7 mouse cellular contexts compared by ENCODE assay signal in genomic region chr11:77630257-77630670, GRCm38 (mm10). TPM values are rescaled to one million over a fixed set of nuclear protein-coding genes. Genes with fewer than 3 reads are reported as not detected.
DNase-seq lines count a peak whose midpoint lies in the region; ATAC-seq lines count a peak whose summit lies in the region.

No protein-coding gene starts in this region.

- H3K27ac ChIP-seq in intestine, embryonic 15.5 days, result no peak overlapping the region
- no peak overlapping the region for H3K27ac ChIP-seq in midbrain, embryonic 10.5 days (replicated peaks)

- intact Hi-C loops in left cerebral cortex, postnatal 36 days (cut with DNase I), result no loop called here

- WGBS in intestine, embryonic 15.5 days, result 11% methylated on average over 8 of the region's 8 CpGs
- WGBS in midbrain, embryonic 10.5 days, result 17% methylated on average over 8 of the region's 8 CpGs

- H3K9ac ChIP-seq in intestine, embryonic 15.5 days, result no peak overlapping the region

- H3K4me2 ChIP-seq in intestine, embryonic 15.5 days (replicated peaks), result peak overlapping the region; percentile 70

- peaks cover 3% of the 10 kb centered on the region; the same call in 1 of the 2 replicates for H3K4me1 ChIP-seq in intestine, embryonic 15.5 days (replicated peaks)
- H3K4me1 ChIP-seq in midbrain, embryonic 10.5 days, result peaks cover 21% of the 10 kb centered on the region

- no peaks in the 10 kb centered on the region for H3K36me3 ChIP-seq in intestine, embryonic 15.5 days
- no peaks in the 10 kb centered on the region for H3K36me3 ChIP-seq in midbrain, embryonic 10.5 days

- ATAC-seq in intestine, embryonic 15.5 days, result peak; percentile 78

- peak; percentile 79 for DNase-seq in adrenal gland, adult 2 months
- peak; percentile 93 for DNase-seq in embryo, embryonic 10.5 days (ENCODE audit: low spot score)
- peak; percentile 55 for DNase-seq in gastrocnemius, postnatal 25 days
- peak; percentile 67 to 81 for DNase-seq in left cerebral cortex, postnatal 36 days (ENCODE audit: low spot score in 2 of 2)
- peak; percentile 78 for DNase-seq in midbrain, embryonic 10.5 days (ENCODE audit: low spot score)
- peak; percentile 43 for DNase-seq in skeletal muscle tissue, adult 2 months (ENCODE audit: low read depth, low spot score)

- peak overlapping the region; percentile 31 for H3K4me3 ChIP-seq in intestine, embryonic 15.5 days (replicated peaks)
- H3K4me3 ChIP-seq in midbrain, embryonic 10.5 days, result peak overlapping the region; percentile 41

- no peaks in the 10 kb centered on the region for H3K27me3 ChIP-seq in intestine, embryonic 15.5 days (replicated peaks)
- H3K27me3 ChIP-seq in midbrain, embryonic 10.5 days (ENCODE audit: low read depth, poor library complexity, severe bottlenecking), result no peaks in the 10 kb centered on the region

- no peaks in the 10 kb centered on the region for H3K9me3 ChIP-seq in intestine, embryonic 15.5 days
- H3K9me3 ChIP-seq in midbrain, embryonic 10.5 days (replicated peaks), result no peaks in the 10 kb centered on the region

RNA-seq across cellular contexts. Expression of gene Taok1, which starts 22.6 kb away (rescaled TPM):
- total RNA-seq in adrenal gland, adult 2 months (2021), result 10 to 100 TPM; 45.9 to 51.0 TPM
- 2.2 and 2.8 TPM in 2 replicates for polyA plus RNA-seq in adrenal gland, adult 2 months (2012; rRNA removed)
- total RNA-seq in gastrocnemius, postnatal 25 days (2021), result 10 to 100 TPM; 35.5 to 36.1 TPM
- polyA plus RNA-seq in intestine, embryonic 15.5 days (2015; fragmentation: Nextera tagmentation; extraction: Ambion mirVana), result 12.1 and 12.8 TPM in 2 replicates
- total RNA-seq in left cerebral cortex, postnatal 36 days (2021), result 100 to 1,000 TPM in 1 of 2 experiments, 10 to 100 TPM in 1; 97.1 to 107 TPM
- polyA plus RNA-seq in midbrain, embryonic 10.5 days (2016; fragmentation: Nextera tagmentation; extraction: Ambion mirVana), result 13.9 and 16.6 TPM in 2 replicates

RNA-seq across cellular contexts. Expression of gene Nufip2, which starts 55.7 kb away (rescaled TPM):
- 100 to 1,000 TPM in 1 of 2 experiments, 10 to 100 TPM in 1; 63.7 to 111 TPM for total RNA-seq in adrenal gland, adult 2 months (2021)
- polyA plus RNA-seq in adrenal gland, adult 2 months (2012; rRNA removed), result 21.9 and 25.4 TPM in 2 replicates
- 10 to 100 TPM; 34.7 to 37.3 TPM for total RNA-seq in gastrocnemius, postnatal 25 days (2021)
- 4.6 and 4.8 TPM in 2 replicates for polyA plus RNA-seq in intestine, embryonic 15.5 days (2015; fragmentation: Nextera tagmentation; extraction: Ambion mirVana)
- total RNA-seq in left cerebral cortex, postnatal 36 days (2021), result 10 to 100 TPM; 57.3 to 79.3 TPM
- polyA plus RNA-seq in midbrain, embryonic 10.5 days (2016; fragmentation: Nextera tagmentation; extraction: Ambion mirVana), result 3.2 and 3.3 TPM in 2 replicates

Comparison
In these comparisons a context has a peak if more than half of its experiments do, and no peak if none do; other contexts are left out.
1. DNase-seq: peak in every context shown above with its lines; median percentile 93 in embryo, embryonic 10.5 days; 79 in adrenal gland, adult 2 months; 78 in midbrain, embryonic 10.5 days; 74 in left cerebral cortex, postnatal 36 days; 55 in gastrocnemius, postnatal 25 days; 43 in skeletal muscle tissue, adult 2 months.